Mouse (Mus musculus): Measurements from ENCODE around the gene Ednrb.
"Not testable (repeated sequence)": the region's sequence is repeated elsewhere in the genome, so short reads cannot be mapped to it uniquely, and the experiment has no call there.

The Ednrb gene

GRCm38 (mm10) chr14:103823501-103823900, 20.7 kb downstream of the Ednrb start:
- DNase-seq (ENCODE audit: low read depth, low spot score): no peak

DNA sequence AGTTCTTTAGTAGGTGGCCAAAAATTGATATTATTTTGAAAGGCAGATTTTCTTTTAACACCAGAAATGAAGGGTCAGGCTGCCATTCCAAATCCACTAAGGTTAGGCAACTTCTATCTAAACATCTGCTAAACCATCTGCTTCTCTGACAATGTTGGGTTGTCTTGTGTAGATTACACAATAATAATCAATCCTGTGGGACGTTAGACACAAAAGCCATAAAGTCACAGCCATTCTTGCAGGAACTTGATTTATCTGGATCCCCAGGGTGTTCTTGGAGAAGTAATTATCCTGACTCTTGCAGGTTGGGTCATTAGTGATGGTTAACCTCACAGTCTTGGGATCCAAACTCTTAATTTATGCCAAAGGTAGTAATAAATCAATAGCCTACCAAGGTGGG, 21.6 kb downstream of the Ednrb start:
- no peak for DNase-seq (ENCODE audit: low read depth, low spot score)

- DNase-seq (ENCODE audit: low read depth, low spot score): no peak
Observed at GRCm38 (mm10) chr14:103816637-103817308, 27.4 kb downstream of the Ednrb start.

DNA sequence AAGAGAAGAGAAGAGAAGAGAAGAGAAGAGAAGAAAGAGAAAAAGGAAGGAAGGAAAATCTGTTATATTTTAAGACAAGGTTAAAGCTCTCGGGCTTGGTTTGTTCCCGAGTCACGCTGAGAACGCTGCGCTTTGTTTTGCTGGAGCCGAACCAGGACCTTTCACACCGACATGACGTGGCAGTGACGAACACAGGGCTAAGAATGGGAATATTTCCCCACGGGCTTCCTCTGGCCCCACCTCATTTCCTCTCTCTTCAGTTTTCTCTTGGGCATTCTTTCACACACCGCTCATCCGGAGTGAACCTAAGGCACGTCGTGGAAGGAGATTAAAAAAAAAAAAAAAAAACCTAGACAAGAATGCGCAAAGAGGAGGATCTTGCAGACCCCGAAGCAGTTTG, 28.7 kb downstream of the Ednrb start:
- no peak for DNase-seq (ENCODE audit: low read depth, low spot score)

DNA sequence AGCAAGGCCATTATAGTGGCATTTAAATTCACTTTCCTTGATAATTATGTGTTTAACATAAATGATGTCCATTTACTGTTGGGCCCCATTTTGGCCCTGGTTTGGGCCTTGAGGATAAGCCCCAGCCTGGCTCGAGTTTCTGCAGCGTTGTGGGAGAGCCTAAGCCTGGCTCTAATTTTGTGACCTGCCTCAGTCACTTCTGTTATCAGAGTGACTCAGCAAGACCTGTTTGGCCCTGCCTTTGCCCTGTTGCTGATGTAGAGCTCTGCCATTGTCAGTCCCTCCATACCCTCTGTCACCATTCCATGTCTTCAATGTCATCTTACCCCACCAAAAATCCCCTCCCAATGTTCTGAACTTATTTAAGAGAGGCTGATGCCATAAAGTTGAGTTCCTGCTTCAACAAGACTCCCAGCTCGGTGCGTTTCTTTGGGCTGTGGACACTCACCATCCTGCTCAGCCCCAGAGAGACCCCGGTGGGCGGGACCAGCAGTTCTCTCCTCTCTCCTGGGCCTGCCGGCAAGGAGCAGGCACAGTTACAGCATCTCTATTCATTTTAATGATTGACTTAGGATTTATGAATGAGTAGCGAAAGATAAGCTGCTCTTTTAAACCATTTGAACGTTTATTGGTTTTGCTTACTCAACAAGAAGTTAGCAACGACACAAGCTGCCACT, 30.0 kb downstream of the Ednrb start:
- no peak for DNase-seq (ENCODE audit: low read depth, low spot score)

GRCm38 (mm10) chr14:103813246-103813645, 31.0 kb downstream of the Ednrb start:
- DNase-seq (ENCODE audit: low read depth, low spot score): no peak

- DNase-seq (ENCODE audit: low read depth, low spot score): no peak
Observed at GRCm38 (mm10) chr14:103811291-103811690, 32.9 kb downstream of the Ednrb start.

DNA sequence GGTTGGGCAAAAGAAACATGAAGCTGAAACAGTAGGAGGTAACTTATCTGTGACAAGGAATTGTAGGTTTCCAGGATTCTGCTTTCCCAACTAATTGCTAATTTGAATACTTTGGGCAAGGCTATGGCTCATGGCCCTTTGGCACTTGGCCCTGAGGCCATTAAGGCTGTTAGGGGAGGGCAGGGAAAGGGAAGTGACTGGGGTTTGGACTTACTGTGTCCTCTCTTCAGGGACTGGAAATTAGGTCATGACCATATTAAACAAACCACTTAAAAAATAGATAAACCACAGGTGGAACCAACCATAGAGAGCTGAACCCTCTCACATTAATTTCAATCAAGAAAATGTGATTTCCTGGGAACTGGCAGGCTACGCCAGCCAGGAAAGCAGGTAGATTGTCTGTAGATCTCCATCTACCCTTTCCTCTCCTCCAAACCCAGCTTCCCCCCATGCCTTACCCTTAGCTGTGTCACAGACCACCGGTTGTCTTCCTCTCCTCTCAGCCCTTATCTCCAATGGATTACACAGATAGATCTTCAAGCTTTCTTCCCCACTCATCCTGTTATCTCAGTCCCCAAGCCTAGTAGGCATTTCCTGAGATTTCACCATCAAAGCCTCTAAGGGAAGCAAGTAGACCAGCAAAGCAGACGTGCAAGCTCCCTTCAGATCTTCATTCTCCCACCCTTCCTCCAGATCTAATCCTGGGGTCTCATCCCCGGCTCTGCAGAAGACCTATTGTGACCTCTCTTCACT, 40.1 kb downstream of the Ednrb start:
- no peak for DNase-seq (ENCODE audit: low read depth, low spot score)

GRCm38 (mm10) chr14:103797123-103797522, 47.1 kb downstream of the Ednrb start:
- no peak for DNase-seq (ENCODE audit: low read depth, low spot score)

- no peak for DNase-seq (ENCODE audit: low read depth, low spot score)
Observed at GRCm38 (mm10) chr14:103795591-103795990, 48.6 kb downstream of the Ednrb start.

DNA sequence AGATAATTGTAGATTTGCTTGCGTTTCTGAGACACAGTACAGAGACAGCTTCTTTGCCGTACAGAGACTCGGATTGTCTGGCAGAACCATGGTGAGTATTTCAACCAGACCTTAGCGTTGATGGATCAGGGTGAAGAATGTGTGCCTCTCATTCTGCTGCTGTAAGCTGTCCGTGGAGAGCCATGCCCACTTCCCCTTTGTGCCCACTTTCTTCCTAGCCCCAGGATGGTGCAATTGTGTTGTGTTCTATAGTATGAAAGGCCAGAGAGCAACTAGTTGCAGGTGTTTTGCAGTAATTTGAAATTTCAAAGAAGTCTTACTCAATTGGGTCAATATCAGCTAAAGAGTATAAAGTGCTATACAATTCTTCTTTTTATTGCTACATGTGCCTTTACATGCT, 50.8 kb downstream of the Ednrb start:
- DNase-seq (ENCODE audit: low read depth, low spot score): no peak

DNA sequence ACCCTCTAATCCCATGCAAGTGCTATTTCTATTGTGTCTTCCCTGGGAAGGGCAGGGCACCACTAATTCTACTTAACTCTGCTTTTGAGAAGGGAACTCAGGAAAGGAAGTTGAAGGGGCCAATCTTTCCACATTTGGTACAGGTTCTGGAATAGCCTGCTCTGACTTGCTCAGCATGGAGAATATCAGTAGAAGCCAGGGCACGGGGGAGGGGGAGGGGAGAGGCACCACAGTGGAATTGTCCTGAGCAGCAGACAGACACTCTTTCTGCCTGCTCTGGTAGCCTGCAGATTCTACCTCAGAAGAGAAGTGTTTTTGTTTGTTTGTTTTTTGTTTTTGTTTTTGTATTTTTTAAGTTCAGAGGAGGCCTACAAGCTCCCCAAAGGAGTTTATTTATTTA, 51.5 kb downstream of the Ednrb start:
- DNase-seq (ENCODE audit: low read depth, low spot score): no peak

- no peak for DNase-seq (ENCODE audit: low read depth, low spot score)
Observed at GRCm38 (mm10) chr14:103787547-103787946, 56.7 kb downstream of the Ednrb start.

DNA sequence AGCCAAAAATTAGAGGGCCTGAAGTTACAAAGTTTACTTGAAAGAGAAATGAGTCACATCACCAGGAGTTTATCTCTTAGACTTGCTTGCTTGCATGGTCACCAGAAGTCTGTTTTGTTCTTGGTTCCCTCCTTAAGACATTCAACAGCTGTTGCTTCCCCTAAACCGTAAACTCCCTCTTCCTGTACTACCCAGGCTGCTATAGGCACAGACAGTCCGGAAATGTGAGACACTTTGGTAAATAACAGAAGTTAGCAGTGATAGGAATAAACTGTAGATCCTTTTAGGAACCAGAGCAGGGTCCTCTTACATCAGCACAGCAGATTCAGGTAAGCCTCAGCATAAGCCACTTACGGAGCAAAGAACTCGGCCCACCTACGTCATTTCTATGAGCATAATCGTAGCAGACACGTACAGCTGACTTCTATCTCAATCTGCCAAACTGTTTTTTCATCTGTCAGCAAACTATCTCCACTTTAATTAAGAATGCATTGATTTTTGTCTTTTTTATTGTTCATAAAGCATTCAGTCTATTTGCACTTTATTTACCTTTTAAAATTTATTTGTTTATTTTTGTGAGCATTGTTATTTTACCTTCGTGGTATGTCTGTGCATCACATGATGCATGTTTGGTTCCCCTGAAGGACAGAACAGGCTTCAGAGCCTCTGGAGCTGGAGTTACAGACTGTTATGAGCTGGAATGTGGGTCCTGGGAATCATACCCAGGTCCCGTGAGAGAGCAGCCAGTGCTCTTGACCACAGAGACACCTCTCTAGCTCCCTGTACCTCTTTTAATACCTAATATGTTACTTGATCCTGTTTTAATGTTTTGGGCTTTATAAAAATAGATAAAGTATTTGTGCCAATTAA, 58.9 kb downstream of the Ednrb start:
- no peak for DNase-seq (ENCODE audit: low read depth, low spot score)

GRCm38 (mm10) chr14:103780336-103780735, 63.9 kb downstream of the Ednrb start:
- DNase-seq (ENCODE audit: low read depth, low spot score): not testable (repeated sequence)

DNA sequence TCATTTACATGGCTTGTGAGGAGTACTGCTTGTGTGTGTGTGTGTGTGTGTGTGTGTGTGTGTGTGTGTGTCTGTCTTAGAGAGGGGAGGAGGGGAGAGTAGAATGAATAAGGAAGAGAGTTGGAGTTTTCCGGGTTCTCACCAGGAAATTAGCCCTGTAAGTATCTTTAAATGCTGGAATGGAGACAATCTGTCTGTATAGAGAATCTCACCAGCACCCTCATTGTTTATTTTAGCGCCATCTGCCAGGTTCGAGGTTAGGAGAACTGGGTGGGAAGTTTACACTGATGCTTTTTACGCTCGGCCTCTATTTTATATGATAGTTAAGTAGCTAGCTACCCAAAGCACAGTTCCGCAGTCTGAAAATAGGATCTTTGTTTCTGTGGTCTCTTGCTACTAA, 64.9 kb downstream of the Ednrb start:
- no peak for DNase-seq (ENCODE audit: low read depth, low spot score)

DNA sequence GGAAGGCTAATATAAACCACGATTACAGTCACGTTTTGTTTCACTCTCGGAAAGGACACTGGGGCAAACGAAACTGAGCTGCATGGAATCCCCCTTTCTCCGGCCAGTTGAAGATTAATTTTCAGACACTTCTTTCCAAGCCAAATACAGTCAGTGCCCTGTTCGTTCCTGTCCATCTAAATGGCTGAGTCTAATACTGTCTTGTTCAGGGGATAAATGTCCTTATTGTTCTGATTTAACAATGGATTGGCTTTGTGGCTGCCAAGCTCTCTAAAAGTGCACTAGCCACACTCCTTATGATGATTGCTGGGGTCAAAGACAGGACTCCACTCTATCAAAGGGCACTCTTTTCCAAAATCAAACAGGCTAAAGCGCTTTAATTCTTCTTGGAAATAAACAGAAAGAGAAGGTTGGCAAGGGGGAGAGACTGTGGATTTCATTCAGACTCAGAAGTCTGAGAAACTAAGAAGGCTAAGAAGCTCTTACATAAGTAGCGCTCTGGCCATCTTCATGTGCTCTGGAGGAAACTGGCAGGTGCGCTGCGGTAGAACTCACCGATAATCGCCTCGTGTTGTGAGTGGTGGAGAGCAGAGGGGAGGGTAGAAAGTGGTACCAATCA, 65.6 kb downstream of the Ednrb start:
- no peak for DNase-seq (ENCODE audit: low read depth, low spot score)

DNA sequence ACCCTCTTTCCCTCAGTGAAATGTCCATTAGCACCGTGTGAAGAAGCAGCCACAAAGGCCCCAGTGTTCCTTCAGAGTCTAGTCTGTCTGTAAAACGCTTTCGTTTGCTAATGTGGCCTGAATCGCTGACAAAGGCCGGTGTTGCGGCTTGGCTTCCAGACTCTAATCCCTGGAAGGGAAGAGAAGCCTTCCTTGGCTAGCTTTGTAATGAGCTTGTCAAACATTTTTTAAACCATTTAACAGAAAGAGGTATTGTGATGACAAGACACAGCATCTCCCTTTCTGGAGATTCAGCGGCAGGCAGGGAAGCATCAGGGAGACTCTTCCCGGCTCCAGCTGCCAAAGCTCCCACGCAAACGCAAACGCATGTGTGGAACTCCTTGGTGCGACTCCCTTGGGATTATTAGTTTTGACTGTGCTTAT, 66.2 kb downstream of the Ednrb start:
- DNase-seq (ENCODE audit: low read depth, low spot score): no peak

GRCm38 (mm10) chr14:103777386-103777785, 66.8 kb downstream of the Ednrb start:
- no peak for DNase-seq (ENCODE audit: low read depth, low spot score)

GRCm38 (mm10) chr14:103769319-103770245, 74.6 kb downstream of the Ednrb start:
- DNase-seq (ENCODE audit: low read depth, low spot score): no peak
